Mouse (Mus musculus) midbrain, embryonic 16.5 days (tissue): ENCODE data around the gene Slc44a4. TPM values are rescaled to one million over a fixed set of nuclear protein-coding genes. Genes with fewer than 3 reads are reported as not detected.
"Not testable (repeated sequence)": the region's sequence is repeated elsewhere in the genome, so short reads cannot be mapped to it uniquely, and the experiment has no call there.

ENCODE experiments used
- ATAC-seq: fragments of 200-750 bp; cut with Nextera tagmentation; 2 replicates; pipeline ENCODE4 v1.8.0; 2017; ENCODE audit warnings: moderate TSS enrichment
- H3K27ac ChIP-seq: fragments of 300-500 bp; sonication (generic); 2 replicates; pipeline ENCODE4 v1.5.1; 2014; ENCODE audit warnings: mild to moderate bottlenecking, low read length, mixed read lengths
- H3K27me3 ChIP-seq: fragments of 300-500 bp; sonication (generic); 2 replicates; pipeline ENCODE4 v1.6.1; 2014; ENCODE audit warnings: low read depth, low read length, mixed read lengths; ENCODE audit not compliant: control insufficient read depth, insufficient read depth
- H3K36me3 ChIP-seq: fragments of 300-500 bp; sonication (generic); 2 replicates; pipeline ENCODE4 v1.6.1; 2014; ENCODE audit warnings: mild to moderate bottlenecking, low read length, moderate library complexity, mixed read lengths; ENCODE audit not compliant: control insufficient read depth, insufficient read depth
- H3K4me1 ChIP-seq: fragments of 300-500 bp; sonication (generic); 2 replicates; pipeline ENCODE4 v1.6.1; 2014; ENCODE audit warnings: mild to moderate bottlenecking, low read length, mixed read lengths; ENCODE audit not compliant: control insufficient read depth, insufficient read depth
- H3K4me2 ChIP-seq: fragments of 300-500 bp; sonication (generic); 2 replicates; pipeline ENCODE4 v1.6.1; 2014; ENCODE audit warnings: mild to moderate bottlenecking, low read length, mixed read lengths
- H3K4me3 ChIP-seq: fragments of 300-500 bp; sonication (generic); 2 replicates; pipeline ENCODE4 v1.5.1; 2014; ENCODE audit warnings: low read depth, mild to moderate bottlenecking, low read length, moderate library complexity, mixed read lengths
- H3K9ac ChIP-seq: fragments of 300-500 bp; sonication (generic); 2 replicates; pipeline ENCODE4 v1.6.1; 2014; ENCODE audit warnings: low read depth, low read length, mixed read lengths
- H3K9me3 ChIP-seq: fragments of 300-500 bp; sonication (generic); replicated peaks from 2 replicates; pipeline ENCODE4 v1.6.1; 2014; ENCODE audit warnings: mild to moderate bottlenecking, low read length, mixed read lengths; ENCODE audit not compliant: control insufficient read depth, poor library complexity, severe bottlenecking
- WGBS: fragments of 180-500 bp; shearing (Covaris S2); extraction: QIAGEN DNeasy Blood & Tissue Kit; methylation state at CpG from one replicate; pipeline ENCODE4 v1.1.7; 2014; 5-methylcytosine and 5-hydroxymethylcytosine counted together
- polyA plus RNA-seq: library from polyadenylated mRNA; unstranded; fragments of >200 nt; fragmentation: Nextera tagmentation; extraction: Ambion mirVana; gene quantifications from 2 replicates; pipeline ENCODE4 v1.2.1, GENCODE M21; 2015

Gene Slc44a4
- polyA plus RNA-seq, 1 experiment from 2014 or later = 0.09 TPM

GRCm38 (mm10) chr17:34897373-34898159 is 16.7 kb upstream of the Slc44a4 start:
- no peak for ATAC-seq
- peak overlapping the region; percentile 95 for H3K9ac ChIP-seq
- H3K4me3 ChIP-seq = peak overlapping the region; percentile 93
- 18% methylated on average over 10 of the region's 10 CpGs for WGBS
- H3K9me3 ChIP-seq = no peaks in the 10 kb centered on the region
- no peaks in the 10 kb centered on the region for H3K27me3 ChIP-seq
- H3K4me1 ChIP-seq = peaks cover 42% of the 10 kb centered on the region
- peaks cover 4% of the 10 kb centered on the region for H3K36me3 ChIP-seq
- peak overlapping the region; percentile 93 for H3K4me2 ChIP-seq
- peak overlapping the region; percentile 97 for H3K27ac ChIP-seq

GRCm38 (mm10) chr17:34898160-34898586 is 16.1 kb upstream of the Slc44a4 start, which contains the start of the genes C2 and Ehmt2:
Gene C2 (minus strand): TSS chr17:34898265.
Gene Ehmt2 (plus strand): TSS chr17:34898469.
- Histone ChIP-seq H3K4me3 (peak within 1 kb of the TSS; percentile 93), H3K4me2 (peak within 1 kb of the TSS; percentile 93), H3K4me1 (peaks cover 42% of the 10 kb centered on the region), H3K36me3 (peaks cover 5% of the 10 kb centered on the region), H3K9me3 (no peaks in the 10 kb centered on the region), H3K27ac (peak within 1 kb of the TSS; percentile 97), H3K9ac (peak within 1 kb of the TSS; percentile 95), H3K27me3 (no peaks in the 10 kb centered on the region)
- peak; percentile 8 for ATAC-seq
- under 1% methylated on average over 37 of the region's 44 CpGs for WGBS

GRCm38 (mm10) chr17:34898706-34899052 is 15.6 kb upstream of the Slc44a4 start:
- WGBS = 2% methylated on average over 12 of the region's 47 CpGs
- Histone ChIP-seq H3K4me3 (peak overlapping the region; percentile 93), H3K4me2 (peak overlapping the region; percentile 93), H3K27me3 (no peaks in the 10 kb centered on the region), H3K27ac (peak overlapping the region; percentile 97), H3K36me3 (peaks cover 9% of the 10 kb centered on the region), H3K4me1 (peaks cover 38% of the 10 kb centered on the region), H3K9ac (peak overlapping the region; percentile 95), H3K9me3 (no peaks in the 10 kb centered on the region)
- ATAC-seq = no peak

DNA sequence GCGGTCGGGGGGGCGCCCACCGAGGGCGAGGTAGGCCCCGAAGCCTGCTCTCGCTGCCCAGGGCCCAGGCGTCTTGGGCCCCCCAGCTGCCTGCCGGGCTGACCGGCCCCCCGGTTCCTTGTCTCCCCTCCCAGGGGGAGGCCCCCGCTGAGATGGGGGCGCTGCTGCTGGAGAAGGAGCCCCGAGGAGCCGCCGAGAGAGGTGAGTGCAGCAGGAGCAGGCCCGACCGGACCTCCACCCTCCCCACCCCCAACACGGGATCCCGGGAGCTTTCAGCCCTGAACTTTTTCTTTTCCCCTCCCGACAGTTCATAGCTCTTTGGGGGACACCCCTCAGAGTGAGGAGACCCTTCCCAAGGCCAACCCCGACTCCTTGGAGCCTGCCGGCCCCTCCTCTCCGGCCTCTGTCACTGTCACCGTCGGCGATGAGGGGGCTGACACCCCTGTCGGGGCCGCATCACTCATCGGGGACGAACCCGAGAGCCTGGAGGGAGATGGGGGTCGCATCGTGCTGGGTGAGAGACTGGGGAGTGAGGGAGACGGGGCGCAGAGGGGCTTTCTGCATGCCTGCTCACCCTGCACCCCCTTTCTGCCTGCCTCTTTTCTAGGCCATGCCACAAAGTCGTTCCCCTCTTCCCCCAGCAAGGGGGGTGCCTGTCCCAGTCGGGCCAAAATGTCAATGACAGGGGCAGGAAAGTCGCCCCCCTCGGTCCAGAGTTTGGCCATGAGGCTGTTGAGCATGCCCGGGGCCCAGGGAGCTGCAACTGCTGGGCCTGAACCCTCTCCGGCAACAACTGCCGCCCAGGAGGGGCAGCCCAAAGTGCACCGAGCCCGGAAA is 15.0 kb upstream of the Slc44a4 start:
- ATAC-seq = 0 out of 2 replicates have a peak, but pooled peaks have one; percentile 2
- Histone ChIP-seq H3K27me3 (no peaks in the 10 kb centered on the region), H3K36me3 (peaks cover 11% of the 10 kb centered on the region), H3K9ac (peak overlapping the region; percentile 95), H3K4me2 (peak overlapping the region; percentile 93), H3K4me3 (peak overlapping the region; percentile 93), H3K9me3 (no peaks in the 10 kb centered on the region), H3K4me1 (peaks cover 37% of the 10 kb centered on the region), H3K27ac (peak overlapping the region; percentile 97)
- WGBS = under 1% methylated on average over 34 of the region's 45 CpGs

GRCm38 (mm10) chr17:34899890-34900243 is 14.4 kb upstream of the Slc44a4 start:
- no peaks in the 10 kb centered on the region for H3K9me3 ChIP-seq
- no peak for ATAC-seq
- H3K4me2 ChIP-seq = peak overlapping the region; percentile 93
- H3K4me1 ChIP-seq = peaks cover 37% of the 10 kb centered on the region
- peak overlapping the region; percentile 93 for H3K4me3 ChIP-seq
- H3K27ac ChIP-seq = no peak overlapping the region
- peaks cover 13% of the 10 kb centered on the region for H3K36me3 ChIP-seq
- peak overlapping the region; percentile 95 for H3K9ac ChIP-seq
- H3K27me3 ChIP-seq = no peaks in the 10 kb centered on the region
- WGBS = 2% methylated on average over 5 of the region's 5 CpGs

- not testable (repeated sequence) for H3K4me3 ChIP-seq, ATAC-seq, H3K4me2 ChIP-seq, H3K9ac ChIP-seq, H3K9me3 ChIP-seq, H3K27me3 ChIP-seq, H3K27ac ChIP-seq
- Histone ChIP-seq H3K36me3 (peaks cover 21% of the 10 kb centered on the region), H3K4me1 (peaks cover 30% of the 10 kb centered on the region)
Measured at GRCm38 (mm10) chr17:34900826-34901225, 13.4 kb upstream of the Slc44a4 start.

DNA sequence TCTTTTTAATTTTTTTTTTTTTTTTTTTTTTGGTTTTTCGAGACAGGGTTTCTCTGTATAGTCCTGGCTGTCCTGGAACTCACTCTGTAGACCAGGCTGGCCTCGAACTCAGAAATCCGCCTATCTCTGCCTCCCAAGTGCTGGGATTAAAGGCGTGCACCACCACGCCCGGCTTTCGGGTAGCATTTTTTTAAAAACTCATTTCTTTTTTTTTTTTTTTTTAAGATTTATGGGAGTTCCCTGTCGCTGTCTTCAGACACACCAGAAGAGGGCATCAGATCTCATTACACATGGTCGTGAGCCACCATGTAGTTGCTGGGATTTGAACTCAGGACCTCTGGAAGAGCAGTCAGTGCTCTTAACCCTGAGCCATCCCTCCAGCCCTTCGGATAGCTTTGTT is 12.3 kb upstream of the Slc44a4 start:
- not testable (repeated sequence) for H3K9me3 ChIP-seq

GRCm38 (mm10) chr17:34902895-34903294 is 11.4 kb upstream of the Slc44a4 start:
- H3K4me3 ChIP-seq = no peak overlapping the region
- H3K36me3 ChIP-seq = peaks cover 37% of the 10 kb centered on the region
- H3K27ac ChIP-seq = no peak overlapping the region
- H3K4me1 ChIP-seq = peaks cover 11% of the 10 kb centered on the region
- ATAC-seq = no peak
- no peak overlapping the region for H3K9ac ChIP-seq
- no peak overlapping the region for H3K4me2 ChIP-seq
- no peaks in the 10 kb centered on the region for H3K9me3 ChIP-seq
- no peaks in the 10 kb centered on the region for H3K27me3 ChIP-seq
- 91% methylated on average over 9 of the region's 9 CpGs for WGBS

More for the DNA sequence above, 12.3 kb upstream of the Slc44a4 start:
- not testable (repeated sequence) for H3K27ac ChIP-seq, H3K9ac ChIP-seq, H3K4me2 ChIP-seq, H3K27me3 ChIP-seq, ATAC-seq, H3K4me3 ChIP-seq
- Histone ChIP-seq H3K4me1 (peaks cover 19% of the 10 kb centered on the region), H3K36me3 (peaks cover 29% of the 10 kb centered on the region)
- WGBS = 92% methylated on average over 9 of the region's 10 CpGs

- Histone ChIP-seq H3K9ac (no peak overlapping the region), H3K9me3 (no peaks in the 10 kb centered on the region)
Measured at GRCm38 (mm10) chr17:34910982-34911381, 3.3 kb upstream of the Slc44a4 start.

More at GRCm38 (mm10) chr17:34910982-34911381, 3.3 kb upstream of the Slc44a4 start:
- 88% methylated on average over 10 of the region's 10 CpGs for WGBS
- H3K36me3 ChIP-seq = peaks cover 66% of the 10 kb centered on the region
- no peaks in the 10 kb centered on the region for H3K4me1 ChIP-seq
- ATAC-seq = no peak
- H3K4me3 ChIP-seq = no peak overlapping the region
- no peaks in the 10 kb centered on the region for H3K27me3 ChIP-seq
- H3K27ac ChIP-seq = no peak overlapping the region
- H3K4me2 ChIP-seq = no peak overlapping the region
